Mouse (Mus musculus): ENCODE measurements around the gene C130050O18Rik.

DNA sequence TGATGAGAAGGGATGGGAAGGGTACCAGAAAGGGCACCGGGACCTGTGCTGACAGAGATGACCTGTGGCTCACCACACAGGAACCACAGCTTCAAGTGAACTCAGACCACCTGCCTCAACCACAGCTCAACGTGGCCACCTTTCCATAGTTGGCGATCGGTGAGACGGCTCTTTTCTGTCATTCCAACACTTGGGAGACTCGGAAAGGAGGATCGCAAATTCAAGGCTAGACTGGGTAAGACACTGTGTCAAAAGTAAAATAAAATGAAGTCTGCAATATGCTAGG is 26.9 kb upstream of the C130050O18Rik start:
- TF ChIP-seq CTCF (IDR thresholded peaks at IDR 0.05; ENCODE audit: low read depth, low read length) (no peak), POLR2A (IDR thresholded peaks at IDR 0.05; ENCODE audit: extremely low read depth, insufficient read depth, low read length) (no peak)
